Mouse (Mus musculus) kidney, adult 9 months (tissue): ENCODE results near the gene Plbd1.
A peak's percentile ranks its signal among the peaks of the same experiment; 100 is the strongest.

Experiments
- DNase-seq: peaks from one replicate; pipeline ENCODE4 v3.0.0; 2022

Gene Plbd1

GRCm38 (mm10) chr6:136661706-136662016 is at the start of gene Plbd1:
TSS of gene Plbd1 (minus strand) at chr6:136661928.
- DNase-seq: peak; percentile 70

GRCm38 (mm10) chr6:136710408-136710807 is 48.7 kb upstream of the Plbd1 start:
- DNase-seq: no peak

GRCm38 (mm10) chr6:136708597-136708996 is 46.9 kb upstream of the Plbd1 start:
- no peak for DNase-seq

- no peak for DNase-seq
These were observed 40.1 kb upstream of the Plbd1 start for GRCm38 (mm10) chr6:136701878-136702277.

GRCm38 (mm10) chr6:136701185-136701584 is 39.5 kb upstream of the Plbd1 start:
- DNase-seq: no peak

GRCm38 (mm10) chr6:136691314-136691713 is 29.6 kb upstream of the Plbd1 start:
- no peak for DNase-seq

- no peak for DNase-seq
These were observed 28.8 kb upstream of the Plbd1 start for GRCm38 (mm10) chr6:136690527-136690926.

GRCm38 (mm10) chr6:136689790-136690413 is 28.2 kb upstream of the Plbd1 start:
- peak; percentile 16 for DNase-seq

GRCm38 (mm10) chr6:136685433-136685832 is 23.7 kb upstream of the Plbd1 start:
- no peak for DNase-seq

- DNase-seq: no peak
These were observed 21.9 kb upstream of the Plbd1 start for GRCm38 (mm10) chr6:136683410-136684334.

GRCm38 (mm10) chr6:136679381-136679780 is 17.7 kb upstream of the Plbd1 start:
- DNase-seq: no peak

GRCm38 (mm10) chr6:136674935-136675334 is 13.2 kb upstream of the Plbd1 start:
- no peak for DNase-seq

GRCm38 (mm10) chr6:136672467-136672866 is 10.7 kb upstream of the Plbd1 start:
- DNase-seq: no peak

- no peak for DNase-seq
These were observed 7.5 kb upstream of the Plbd1 start for GRCm38 (mm10) chr6:136669274-136669673.

- no peak for DNase-seq
These were observed 6.7 kb upstream of the Plbd1 start for GRCm38 (mm10) chr6:136668266-136668986.

GRCm38 (mm10) chr6:136662063-136662462 is 335 bp upstream of the Plbd1 start:
- no peak for DNase-seq

GRCm38 (mm10) chr6:136660831-136661705 is 660 bp downstream of the Plbd1 start:
- DNase-seq: no peak

- no peak for DNase-seq
These were observed 2.5 kb downstream of the Plbd1 start for GRCm38 (mm10) chr6:136659226-136659625.

- no peak for DNase-seq
These were observed 3.4 kb downstream of the Plbd1 start for GRCm38 (mm10) chr6:136658303-136658702.

- no peak for DNase-seq
These were observed 5.9 kb downstream of the Plbd1 start for GRCm38 (mm10) chr6:136655786-136656185.

- DNase-seq: no peak
These were observed 7.3 kb downstream of the Plbd1 start for GRCm38 (mm10) chr6:136654470-136654869.

- no peak for DNase-seq
These were observed 8.4 kb downstream of the Plbd1 start for GRCm38 (mm10) chr6:136653331-136653730.

GRCm38 (mm10) chr6:136650664-136651063 is 11.1 kb downstream of the Plbd1 start:
- DNase-seq: no peak
